Mouse (Mus musculus) cerebellum, postnatal 4 days (tissue): ENCODE data around the gene Raf1.
"Not testable (repeated sequence)": the region's sequence is repeated elsewhere in the genome, so short reads cannot be mapped to it uniquely, and the experiment has no call there.

Source experiments
- DNase-seq, 2 experiments: peaks; one replicate each; pipeline ENCODE4 v3.0.0; 2022; ENCODE audit warnings: low spot score in 2 of 2, mixed read lengths in 1 of 2

The Raf1 gene

GRCm38 (mm10) chr6:115681066-115681465, 4.6 kb upstream of the Raf1 start:
- DNase-seq = no peak

GRCm38 (mm10) chr6:115678012-115678411, 1.6 kb upstream of the Raf1 start:
- DNase-seq = no peak

GRCm38 (mm10) chr6:115677441-115677840, 1.0 kb upstream of the Raf1 start:
- DNase-seq = no peak

DNA sequence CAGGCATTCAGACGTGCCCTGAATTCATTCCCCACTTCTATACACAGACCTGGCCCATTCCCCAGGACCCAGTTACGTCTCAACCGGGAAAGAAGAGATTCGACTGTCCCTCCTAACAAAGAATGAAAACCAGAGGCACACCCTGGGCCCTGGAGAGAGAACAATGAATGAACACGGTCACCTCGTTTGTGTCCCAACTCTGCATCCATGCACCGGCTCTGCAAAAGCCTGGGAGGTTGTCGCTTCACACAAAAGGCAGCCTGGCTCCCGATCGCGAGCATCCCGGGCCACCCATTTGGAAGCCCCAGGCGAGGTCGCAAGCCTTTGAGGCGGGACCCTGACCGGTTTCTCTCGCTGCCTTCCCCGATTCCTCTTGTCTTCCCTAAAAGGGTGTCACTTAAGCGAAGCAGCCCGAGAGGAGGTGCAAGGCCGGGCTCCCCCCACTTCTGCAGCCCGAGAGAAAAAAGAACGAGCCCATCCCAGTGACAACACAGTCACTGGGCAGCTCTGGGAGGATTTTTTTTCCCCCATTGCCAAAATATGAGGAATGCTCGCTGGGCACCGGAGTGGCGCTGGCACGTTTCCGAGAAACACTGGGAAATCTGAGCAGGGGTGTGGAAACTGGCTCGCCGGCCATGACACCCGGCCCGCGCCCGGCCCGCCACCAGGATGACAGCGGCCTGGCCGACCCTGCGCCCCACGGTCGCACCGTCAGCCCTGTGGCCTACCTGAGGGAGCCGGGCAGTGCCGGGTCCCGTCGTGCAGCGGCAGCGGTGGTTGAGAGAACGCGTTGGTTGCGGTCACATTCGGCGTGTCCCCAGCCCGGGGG, 713 bp downstream of the Raf1 start:
- DNase-seq = peak; percentile 34 to 79

- DNase-seq = no peak
Measured at GRCm38 (mm10) chr6:115675166-115675507, 1.3 kb downstream of the Raf1 start.

- no peak for DNase-seq
Measured at GRCm38 (mm10) chr6:115674316-115674715, 2.1 kb downstream of the Raf1 start.

DNA sequence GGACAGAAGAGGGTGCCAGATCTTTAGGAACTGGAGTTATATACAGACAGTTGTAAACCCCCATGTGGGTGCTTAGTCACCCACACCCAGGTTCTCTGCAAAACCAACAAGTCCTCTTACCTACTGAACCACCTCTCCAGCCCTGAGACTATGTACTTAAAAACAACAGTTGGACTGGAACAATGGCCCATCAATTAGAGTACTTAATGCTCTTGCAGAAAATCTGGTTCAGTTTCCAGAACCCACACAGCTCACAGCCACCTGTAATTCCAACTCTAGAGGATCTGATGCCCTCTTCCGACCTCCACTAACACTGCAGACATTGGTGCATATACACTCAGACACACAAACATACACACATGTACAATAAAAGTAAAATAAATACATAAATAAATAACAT, 3.7 kb downstream of the Raf1 start:
- no peak for DNase-seq

GRCm38 (mm10) chr6:115666641-115667040, 9.8 kb downstream of the Raf1 start:
- no peak for DNase-seq

- DNase-seq = no peak
Measured at GRCm38 (mm10) chr6:115664268-115664667, 12.2 kb downstream of the Raf1 start.

DNA sequence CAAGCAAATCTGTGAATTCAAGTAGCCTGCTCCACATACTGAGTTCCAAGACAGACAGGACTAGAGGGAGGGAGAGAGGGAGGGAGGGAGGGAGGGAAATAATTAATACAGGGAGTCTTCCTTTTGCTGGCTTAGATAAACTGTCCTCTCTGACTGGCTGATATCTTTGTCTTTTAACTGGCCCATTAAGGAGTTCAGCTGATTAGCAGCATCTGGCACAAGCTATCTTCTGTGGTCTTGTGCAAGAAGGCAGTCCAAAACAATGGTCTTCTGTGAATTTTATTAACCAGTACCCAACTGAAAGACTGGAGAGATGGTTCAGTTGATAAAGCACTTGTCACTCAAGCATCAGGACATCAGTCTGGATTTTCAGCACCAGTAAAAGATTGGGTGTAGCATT, 17.6 kb downstream of the Raf1 start:
- no peak for DNase-seq

GRCm38 (mm10) chr6:115653939-115654338, 22.5 kb downstream of the Raf1 start:
- no peak for DNase-seq

GRCm38 (mm10) chr6:115651719-115652118, 24.7 kb downstream of the Raf1 start:
- no peak for DNase-seq

- DNase-seq = no peak
Measured at GRCm38 (mm10) chr6:115650476-115651427, 25.7 kb downstream of the Raf1 start.

DNA sequence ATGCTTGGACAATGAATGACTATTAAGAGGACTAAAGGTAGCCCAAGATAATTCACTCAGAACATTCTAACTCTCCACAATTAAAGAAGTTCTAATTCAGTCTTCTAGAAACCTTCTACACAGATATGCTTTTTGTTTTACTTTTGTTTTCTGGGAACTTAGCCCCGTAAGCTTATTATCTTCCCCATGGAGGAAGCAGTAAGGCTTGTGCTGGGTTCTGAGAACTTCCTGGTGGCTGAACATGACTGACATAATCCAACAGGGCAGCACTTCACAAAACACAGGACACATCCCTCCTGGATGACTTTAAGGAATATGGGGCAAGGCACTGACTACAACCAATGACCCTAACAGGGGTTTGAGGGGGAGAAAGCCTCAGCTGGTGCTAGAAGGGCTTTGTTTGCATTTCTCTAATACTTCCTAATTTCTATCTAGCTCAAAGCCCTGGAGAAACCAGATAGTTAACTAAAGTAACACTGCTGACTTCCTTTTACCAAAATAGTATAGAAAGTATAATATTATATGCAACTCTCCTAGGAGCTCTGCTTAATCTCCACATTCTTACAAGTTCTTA, 26.6 kb downstream of the Raf1 start:
- DNase-seq = no peak

DNA sequence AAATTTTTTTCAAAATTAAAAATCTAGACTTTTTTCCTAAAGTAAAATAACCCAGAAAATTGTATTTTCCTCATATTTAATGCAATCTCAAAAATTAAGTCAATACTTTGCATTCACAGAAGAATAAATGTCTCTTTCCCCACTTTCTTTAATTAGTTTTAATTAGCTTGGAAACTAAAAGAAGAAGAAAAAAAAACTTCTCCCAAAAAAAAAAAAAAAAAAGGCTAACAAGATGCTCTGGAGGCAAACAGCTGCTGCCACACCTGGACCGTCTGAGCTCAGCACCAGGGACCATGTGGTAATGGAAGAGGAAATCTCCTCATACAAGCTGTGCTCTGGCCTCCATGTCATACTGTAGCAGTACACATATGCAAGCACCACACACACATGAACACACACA, 33.1 kb downstream of the Raf1 start:
- DNase-seq = no peak

GRCm38 (mm10) chr6:115638188-115638587, 38.2 kb downstream of the Raf1 start:
- DNase-seq = not testable (repeated sequence)

GRCm38 (mm10) chr6:115634015-115634414, 42.4 kb downstream of the Raf1 start:
- DNase-seq = no peak

- DNase-seq = no peak
Measured at GRCm38 (mm10) chr6:115631056-115631795, 45.2 kb downstream of the Raf1 start.

GRCm38 (mm10) chr6:115626121-115626520, 50.3 kb downstream of the Raf1 start:
- DNase-seq = no peak

DNA sequence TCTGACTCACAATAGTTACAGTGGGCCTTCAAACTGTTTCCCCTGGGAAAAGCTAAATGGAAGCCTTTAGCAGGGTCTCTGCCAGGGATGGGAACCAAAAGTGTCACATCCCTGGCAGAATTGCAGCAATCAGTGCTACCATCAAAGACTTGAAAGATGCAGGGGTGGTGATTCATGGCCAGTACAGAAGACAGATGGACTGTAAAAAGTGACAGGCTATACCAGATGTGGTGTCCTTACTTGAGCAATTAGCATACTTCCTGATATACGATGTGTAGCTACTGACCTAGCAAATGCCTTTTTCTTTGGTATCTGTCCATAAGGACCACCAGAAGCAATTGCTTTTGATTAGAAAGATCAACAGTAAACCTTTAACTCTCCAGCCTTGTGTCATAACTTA, 55.5 kb downstream of the Raf1 start:
- DNase-seq = no peak

- DNase-seq = no peak
Measured at GRCm38 (mm10) chr6:115619818-115620217, 56.6 kb downstream of the Raf1 start.

- no peak for DNase-seq
Measured at GRCm38 (mm10) chr6:115615983-115616382, 60.5 kb downstream of the Raf1 start.
